Mouse (Mus musculus) kidney, adult 2 months (tissue): ENCODE results near the gene Scarb1.

ENCODE experiments used
- CTCF ChIP-seq: fragments of 200-500 bp; conservative IDR thresholded peaks from 2 replicates; pipeline ENCODE4 v1.5.1; 2011; ENCODE audit warnings: low read depth, mild to moderate bottlenecking, control low read depth, low read length, moderate library complexity, mixed read lengths; ENCODE audit not compliant: insufficient read depth, insufficient read length
- POLR2A ChIP-seq: fragments of 200-500 bp; IDR thresholded peaks from one replicate; pipeline ENCODE4 v1.6.1; 2011; ENCODE audit warnings: low read depth, low read length, control low read depth

DNA sequence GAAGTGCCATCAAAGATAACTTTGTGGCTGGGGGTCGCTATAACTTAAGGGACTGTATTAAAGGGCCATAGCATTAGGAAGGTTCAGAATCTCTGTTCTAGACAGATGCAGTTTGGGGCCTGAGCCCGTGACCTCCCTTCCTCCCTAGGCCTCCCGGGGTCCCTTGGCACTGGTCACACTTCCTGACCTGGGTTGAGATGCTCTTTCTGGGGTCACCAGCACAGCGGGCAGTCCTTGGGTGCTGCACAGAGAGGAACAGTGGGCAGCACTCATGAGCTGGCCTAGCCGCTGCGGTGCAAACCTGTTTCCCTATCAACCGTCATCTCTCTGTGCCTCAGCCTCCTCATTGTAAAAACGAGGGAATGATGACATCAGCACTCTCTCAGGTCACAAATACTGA is 71.5 kb downstream of the Scarb1 start:
- TF ChIP-seq CTCF (no peak), POLR2A (no peak)
